Comparison of ENCODE assay signal across 11 mouse cellular contexts in genomic region chr3:87745036-87745659, GRCm38 (mm10). TPM values are rescaled to one million over a fixed set of nuclear protein-coding genes. Genes with fewer than 3 reads are reported as not detected.
DNase-seq lines count a peak whose midpoint lies in the region; ATAC-seq and TF ChIP-seq lines count a peak whose summit lies in the region.
"Had no signal": no experiment of that assay in that cellular context is flagged by ENCODE, and none has a peak within 500 bp of the region (broad histone marks: within the 10 kb centered on the region; RNA-seq: fewer than 3 reads in every experiment).

No protein-coding gene starts in this region.

- 12% methylated on average over 15 of the region's 18 CpGs for WGBS in kidney, embryonic 16.5 days
- WGBS in embryonic facial prominence, embryonic 14.5 days, result 17% methylated on average over 17 of the region's 18 CpGs
- WGBS in hindbrain, postnatal 0 days, result 36% methylated on average over 18 of the region's 18 CpGs
- WGBS in midbrain, embryonic 14.5 days, result 23% methylated on average over 18 of the region's 18 CpGs

- H3K4me2 ChIP-seq in kidney, embryonic 16.5 days (replicated peaks; ENCODE audit: low read depth, low read length), result peak overlapping the region; percentile 48
- peak overlapping the region; percentile 49 for H3K4me2 ChIP-seq in embryonic facial prominence, embryonic 14.5 days (ENCODE audit: low read depth, low read length)
- peak overlapping the region; percentile 27; the same call in 1 of the 2 replicates for H3K4me2 ChIP-seq in hindbrain, postnatal 0 days (ENCODE audit: low read depth, low read length)
- peak overlapping the region; percentile 41 for H3K4me2 ChIP-seq in midbrain, embryonic 14.5 days (ENCODE audit: low read length)

- TF ChIP-seq CTCF in hindbrain, postnatal 0 days (IDR thresholded peaks at IDR 0.05; ENCODE audit: low read depth), result no peak

- H3K4me3 ChIP-seq in kidney, embryonic 16.5 days (ENCODE audit: low read length), result peak overlapping the region; percentile 14
- peak overlapping the region; percentile 20 for H3K4me3 ChIP-seq in embryonic facial prominence, embryonic 14.5 days (ENCODE audit: low read depth, low read length)
- H3K4me3 ChIP-seq in hindbrain, postnatal 0 days (ENCODE audit: low read length), result no peak overlapping the region
- H3K4me3 ChIP-seq in midbrain, embryonic 14.5 days (replicated peaks; ENCODE audit: low read depth, low read length), result no peak overlapping the region

- peaks cover 25% of the 10 kb centered on the region for H3K4me1 ChIP-seq in kidney, embryonic 16.5 days (ENCODE audit: insufficient read depth, low read length)
- H3K4me1 ChIP-seq in embryonic facial prominence, embryonic 14.5 days (ENCODE audit: control insufficient read depth, insufficient read depth, low read length), result peaks cover 11% of the 10 kb centered on the region
- H3K4me1 ChIP-seq in hindbrain, postnatal 0 days (ENCODE audit: insufficient read depth, low read length), result no peaks in the 10 kb centered on the region
- peaks cover 10% of the 10 kb centered on the region for H3K4me1 ChIP-seq in midbrain, embryonic 14.5 days (ENCODE audit: control insufficient read depth, insufficient read depth, low read length)

- H3K9me3 ChIP-seq in kidney, embryonic 16.5 days (ENCODE audit: low read length), result no peaks in the 10 kb centered on the region
- no peaks in the 10 kb centered on the region for H3K9me3 ChIP-seq in embryonic facial prominence, embryonic 14.5 days (ENCODE audit: control insufficient read depth, low read length)
- no peaks in the 10 kb centered on the region for H3K9me3 ChIP-seq in hindbrain, postnatal 0 days (ENCODE audit: low read length)
- no peaks in the 10 kb centered on the region for H3K9me3 ChIP-seq in midbrain, embryonic 14.5 days (ENCODE audit: control insufficient read depth, low read length)

- H3K27ac ChIP-seq in kidney, embryonic 16.5 days (ENCODE audit: low read length), result peak overlapping the region; percentile 84
- no peak overlapping the region for H3K27ac ChIP-seq in embryonic facial prominence, embryonic 14.5 days (replicated peaks; ENCODE audit: low read depth, low read length)
- H3K27ac ChIP-seq in hindbrain, postnatal 0 days, result no peak overlapping the region
- H3K27ac ChIP-seq in midbrain, embryonic 14.5 days (replicated peaks; ENCODE audit: low read depth, low read length), result no peak overlapping the region

- H3K27me3 ChIP-seq in kidney, embryonic 16.5 days (ENCODE audit: insufficient read depth, low read length), result no peaks in the 10 kb centered on the region
- no peaks in the 10 kb centered on the region for H3K27me3 ChIP-seq in embryonic facial prominence, embryonic 14.5 days (replicated peaks; ENCODE audit: control insufficient read depth, insufficient read depth, low read length)
- H3K27me3 ChIP-seq in hindbrain, postnatal 0 days (ENCODE audit: insufficient read depth, low read length), result no peaks in the 10 kb centered on the region
- H3K27me3 ChIP-seq in midbrain, embryonic 14.5 days (ENCODE audit: control insufficient read depth, insufficient read depth, low read length), result no peaks in the 10 kb centered on the region

- H3K36me3 ChIP-seq in kidney, embryonic 16.5 days (ENCODE audit: insufficient read depth, low read length), result peaks cover 11% of the 10 kb centered on the region
- H3K36me3 ChIP-seq in embryonic facial prominence, embryonic 14.5 days (ENCODE audit: control insufficient read depth, insufficient read depth, low read length), result no peaks in the 10 kb centered on the region
- H3K36me3 ChIP-seq in hindbrain, postnatal 0 days (ENCODE audit: insufficient read depth, low read length), result no peaks in the 10 kb centered on the region
- H3K36me3 ChIP-seq in midbrain, embryonic 14.5 days (ENCODE audit: control insufficient read depth, insufficient read depth, low read length), result peaks cover 8% of the 10 kb centered on the region; the same call in 1 of the 2 replicates

- DNase-seq in kidney, postnatal 25 days, result no peak
- no peak for DNase-seq in embryonic facial prominence, embryonic 14.5 days (ENCODE audit: low spot score)
- DNase-seq in hindbrain, postnatal 0 days (ENCODE audit: low spot score), result no peak
- peak; percentile 20 for DNase-seq in midbrain, embryonic 14.5 days
- DNase-seq in adrenal gland, adult 8-10 months, result no peak
- DNase-seq in urinary bladder, postnatal 14 days (ENCODE audit: low spot score), result no peak
- no peak for DNase-seq in thymus, postnatal 25 days
- DNase-seq: adrenal gland, adult 2 months had no signal

- H3K9ac ChIP-seq in kidney, embryonic 16.5 days (replicated peaks; ENCODE audit: low read length), result peak overlapping the region; percentile 50; the same call in 1 of the 2 replicates
- peak overlapping the region; percentile 47 for H3K9ac ChIP-seq in embryonic facial prominence, embryonic 14.5 days (ENCODE audit: low read depth, low read length)
- no peak overlapping the region for H3K9ac ChIP-seq in hindbrain, postnatal 0 days (replicated peaks; ENCODE audit: low read length)
- H3K9ac ChIP-seq in midbrain, embryonic 14.5 days (replicated peaks; ENCODE audit: low read length), result no peak overlapping the region; the same call in 1 of the 2 replicates

- peak; percentile 81 for ATAC-seq in kidney, embryonic 16.5 days (ENCODE audit: low FRiP score, low TSS enrichment)
- ATAC-seq in embryonic facial prominence, embryonic 14.5 days (ENCODE audit: low read depth), result 0 out of 2 replicates have a peak, but pooled peaks have one; percentile 20
- no peak for ATAC-seq in hindbrain, postnatal 0 days
- no peak for ATAC-seq in midbrain, embryonic 14.5 days (ENCODE audit: low FRiP score, low TSS enrichment)

RNA-seq across cellular contexts. Expression of gene Lrrc71, which starts 3.3 kb away (rescaled TPM):
- 0.87 and 0.89 TPM in 2 replicates for polyA plus RNA-seq in kidney, embryonic 16.5 days (2015; fragmentation: Nextera tagmentation; extraction: Ambion mirVana)
- polyA plus RNA-seq in embryonic facial prominence, embryonic 14.5 days (2014; fragmentation: Nextera tagmentation; extraction: Ambion mirVana), result 0.60 and 1.5 TPM in 2 replicates
- total RNA-seq in hindbrain, postnatal 0 days (2014; rRNA removed), result 0.40 and 4.4 TPM in 2 replicates
- polyA plus RNA-seq in hindbrain, postnatal 0 days (2015; fragmentation: Nextera tagmentation; extraction: Ambion mirVana), result 0.77 and 1.2 TPM in 2 replicates
- 0.49 and 0.50 TPM in 2 replicates for polyA plus RNA-seq in midbrain, embryonic 14.5 days (2014; fragmentation: Nextera tagmentation; extraction: Ambion mirVana)
- 1 to 10 TPM in 1 of 4 experiments, under 1 TPM in 3; 0.32 to 1.6 (median 0.82) TPM for total RNA-seq in adrenal gland, adult 8-10 months (2022)

RNA-seq across cellular contexts. Expression of gene Ntrk1, which starts 49.8 kb away (rescaled TPM):
- polyA plus RNA-seq in kidney, embryonic 16.5 days (2015; fragmentation: Nextera tagmentation; extraction: Ambion mirVana), result 6.1 and 6.4 TPM in 2 replicates
- polyA plus RNA-seq in embryonic facial prominence, embryonic 14.5 days (2014; fragmentation: Nextera tagmentation; extraction: Ambion mirVana), result 16.2 and 19.5 TPM in 2 replicates
- 3.2 and 4.8 TPM in 2 replicates for total RNA-seq in hindbrain, postnatal 0 days (2014; rRNA removed)
- 5.2 and 5.4 TPM in 2 replicates for polyA plus RNA-seq in hindbrain, postnatal 0 days (2015; fragmentation: Nextera tagmentation; extraction: Ambion mirVana)
- polyA plus RNA-seq in midbrain, embryonic 14.5 days (2014; fragmentation: Nextera tagmentation; extraction: Ambion mirVana), result 1.2 and 1.7 TPM in 2 replicates
- total RNA-seq in adrenal gland, adult 8-10 months (2022), result 10 to 100 TPM in 2 of 4 experiments, 1 to 10 TPM in 2; 6.3 to 30.5 (median 13.1) TPM
- total RNA-seq: hematopoietic stem cell, adult 5-6 weeks; megakaryocyte, adult 5-6 weeks had no signal

RNA-seq across cellular contexts. Expression of gene Insrr, which starts 51.6 kb away (rescaled TPM):
- 2.7 and 2.8 TPM in 2 replicates for polyA plus RNA-seq in kidney, embryonic 16.5 days (2015; fragmentation: Nextera tagmentation; extraction: Ambion mirVana)
- polyA plus RNA-seq in embryonic facial prominence, embryonic 14.5 days (2014; fragmentation: Nextera tagmentation; extraction: Ambion mirVana), result 1.2 and 1.6 TPM in 2 replicates
- 0.78 and 0.90 TPM in 2 replicates for total RNA-seq in hindbrain, postnatal 0 days (2014; rRNA removed)
- 0.33 and 0.44 TPM in 2 replicates for polyA plus RNA-seq in hindbrain, postnatal 0 days (2015; fragmentation: Nextera tagmentation; extraction: Ambion mirVana)
- polyA plus RNA-seq in midbrain, embryonic 14.5 days (2014; fragmentation: Nextera tagmentation; extraction: Ambion mirVana), result 0.13 and 0.97 TPM in 2 replicates
- total RNA-seq in adrenal gland, adult 8-10 months (2022), result 1 to 10 TPM in 2 of 4 experiments, under 1 TPM in 2; 0.32 to 3.7 (median 1.9) TPM
- total RNA-seq: megakaryocyte, adult 5-6 weeks had no signal

Comparison
In these comparisons a context has a peak if more than half of its experiments do, and no peak if none do; other contexts are left out.
1. ATAC-seq: peak in kidney, embryonic 16.5 days (single experiment) and embryonic facial prominence, embryonic 14.5 days (single experiment); none in hindbrain, postnatal 0 days (single experiment) and midbrain, embryonic 14.5 days (single experiment).
2. H3K4me3 ChIP-seq: peak in kidney, embryonic 16.5 days (single experiment) and embryonic facial prominence, embryonic 14.5 days (single experiment); none in hindbrain, postnatal 0 days (single experiment) and midbrain, embryonic 14.5 days (single experiment).
3. H3K9ac ChIP-seq: peak in kidney, embryonic 16.5 days (single experiment) and embryonic facial prominence, embryonic 14.5 days (single experiment); none in hindbrain, postnatal 0 days (single experiment) and midbrain, embryonic 14.5 days (single experiment).
4. Peak in every context shown above with its lines, with median percentiles within 50 percentile points of each other: H3K4me2 ChIP-seq.